Mouse (Mus musculus) embryonic stem cell, embryonic (primary cell): ENCODE data around the gene Igfn1.

ENCODE experiments used
- CTCF ChIA-PET, 4 experiments: fragments of 300-600 bp in 2 of 4; fragments of 350-600 bp in 2 of 4; sonication (Branson Sonifier 250); formaldehyde crosslinking; loops; one replicate each; lab custom pipeline; 2022; ENCODE audit warnings: inconsistent platforms in 2 of 4; lab: Charles Lee
- POLR2A ChIA-PET, 4 experiments: fragments of 300-600 bp in 2 of 4; fragments of 350-600 bp in 2 of 4; sonication (Branson Sonifier 250); formaldehyde crosslinking; loops; one replicate each; lab custom pipeline; 2022; ENCODE audit warnings: antibody characterized with exemption in 4 of 4, inconsistent platforms in 1 of 4; lab: Charles Lee

The Igfn1 gene

DNA sequence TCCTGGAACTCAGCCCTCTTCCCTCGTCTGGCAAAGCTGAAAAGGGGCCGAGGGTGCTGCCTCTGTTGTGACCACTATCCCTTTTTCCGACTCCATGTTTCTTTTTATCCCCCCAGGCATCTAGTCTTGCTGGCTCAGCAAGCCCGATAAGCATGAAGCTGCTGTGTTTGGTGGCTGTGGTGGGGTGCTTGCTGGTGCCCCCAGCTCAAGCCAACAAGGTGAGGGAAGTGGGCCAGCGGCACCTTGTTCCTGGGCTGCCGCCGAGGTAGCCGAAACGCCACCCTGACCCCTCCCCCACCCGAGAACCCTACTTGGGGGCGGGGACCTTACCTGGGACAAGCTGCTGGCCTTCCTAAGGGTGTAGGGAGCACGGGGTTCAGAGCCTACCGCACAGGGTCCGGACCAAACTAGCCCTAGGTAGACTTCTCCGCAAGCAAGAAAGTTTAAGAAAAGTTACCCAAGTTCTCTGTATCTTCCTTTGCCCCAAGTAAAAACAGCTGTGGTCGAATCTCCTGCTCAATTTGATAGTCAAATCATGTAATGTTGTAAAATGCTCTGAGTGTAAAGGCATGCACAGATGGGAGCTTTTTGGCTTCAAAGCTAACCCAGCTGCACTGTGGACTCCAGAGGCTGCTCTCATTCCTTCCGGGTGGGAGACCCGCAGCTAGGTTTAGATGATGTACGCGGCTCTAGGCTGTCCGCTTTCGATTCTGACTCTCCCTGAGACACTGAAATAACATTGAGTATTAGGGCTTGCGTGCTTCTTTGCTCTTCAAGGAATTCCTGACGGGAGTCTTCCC lies 12.4 kb upstream of the Igfn1 start:
- CTCF ChIA-PET = interaction anchor here in 3 of 4 experiments (0.6 to 1.8 kb wide), 8 partner anchors 27 to 271 kb away, joined by 3 to 7 read pairs (median 4); no protein-coding TSS in a partner anchor
- POLR2A ChIA-PET = interaction anchor here in 3 of 4 experiments (0.5 to 2.7 kb wide), 21 partner anchors 9 to 947 kb away, joined by 3 to 22 read pairs (median 5); partner anchors contain the start of genes Ddx59 (in 2 of the 3), Ascl5 (in 1 of the 3), Kif21b (in 1 of the 3) and Tmem9 (in 1 of the 3)

DNA sequence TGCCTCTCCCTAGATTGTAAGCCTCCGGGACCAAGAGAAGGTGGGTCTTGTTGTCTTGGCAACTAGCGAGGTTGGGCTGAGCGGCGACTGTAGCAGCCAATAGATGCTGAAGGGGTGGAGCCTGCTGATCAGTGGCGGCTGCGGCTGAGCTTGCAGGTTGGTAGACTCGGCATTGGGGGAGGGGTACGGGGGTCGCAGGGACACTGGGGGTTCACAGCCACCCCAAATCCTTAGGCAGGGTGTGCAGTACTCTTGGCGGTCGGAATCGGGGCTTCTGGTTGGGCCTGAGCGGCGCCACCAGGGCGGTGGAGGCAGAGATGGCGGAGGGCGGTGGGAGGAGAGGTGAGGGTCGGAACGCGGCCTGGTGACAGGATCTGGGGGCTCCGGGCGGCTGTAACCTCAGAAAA lies 11.8 kb upstream of the Igfn1 start:
- ChIA-PET CTCF (interaction anchor here (0.6 to 1.8 kb wide), 10 partner anchors 28 to 171 kb away, joined by 3 to 7 read pairs (median 3); no protein-coding TSS in a partner anchor), POLR2A (interaction anchor here in 3 of 4 experiments (0.8 to 2.7 kb wide), 17 partner anchors 8 to 397 kb away, joined by 3 to 22 read pairs (median 5); partner anchors contain the start of genes Ddx59 (in 2 of the 3), Ascl5 (in 1 of the 3), Kif21b (in 1 of the 3) and Tmem9 (in 1 of the 3))

DNA sequence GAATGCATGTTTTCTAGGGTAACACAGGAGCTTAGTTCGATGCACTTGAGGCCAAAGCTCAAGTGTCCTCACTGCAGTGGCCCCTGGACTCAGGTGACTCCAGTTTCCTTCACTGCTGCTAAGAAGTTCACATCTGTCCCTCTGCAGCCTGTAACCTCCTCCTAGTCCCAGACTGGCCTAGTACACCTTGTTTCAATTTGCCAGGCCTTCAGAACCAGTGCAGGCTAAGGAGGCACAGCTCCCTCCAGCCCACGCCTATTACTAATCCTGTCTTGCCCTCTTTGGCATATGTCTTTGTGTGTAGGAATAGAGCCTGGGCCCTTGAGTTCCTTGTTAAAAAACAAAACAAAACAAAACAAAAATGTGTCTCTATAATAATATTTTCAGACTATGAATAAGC lies 11.2 kb upstream of the Igfn1 start:
- POLR2A ChIA-PET = interaction anchor here in 3 of 4 experiments (0.6 to 2.7 kb wide), 12 partner anchors 8 to 540 kb away, joined by 3 to 22 read pairs (median 5); partner anchors contain the start of genes Ddx59 (in 2 of the 3), Ascl5 (in 1 of the 3) and Tmem9 (in 1 of the 3)
- CTCF ChIA-PET = interaction anchor here (0.6 to 1.8 kb wide), 7 partner anchors 28 to 170 kb away, joined by 3 to 7 read pairs (median 3); no protein-coding TSS in a partner anchor

DNA sequence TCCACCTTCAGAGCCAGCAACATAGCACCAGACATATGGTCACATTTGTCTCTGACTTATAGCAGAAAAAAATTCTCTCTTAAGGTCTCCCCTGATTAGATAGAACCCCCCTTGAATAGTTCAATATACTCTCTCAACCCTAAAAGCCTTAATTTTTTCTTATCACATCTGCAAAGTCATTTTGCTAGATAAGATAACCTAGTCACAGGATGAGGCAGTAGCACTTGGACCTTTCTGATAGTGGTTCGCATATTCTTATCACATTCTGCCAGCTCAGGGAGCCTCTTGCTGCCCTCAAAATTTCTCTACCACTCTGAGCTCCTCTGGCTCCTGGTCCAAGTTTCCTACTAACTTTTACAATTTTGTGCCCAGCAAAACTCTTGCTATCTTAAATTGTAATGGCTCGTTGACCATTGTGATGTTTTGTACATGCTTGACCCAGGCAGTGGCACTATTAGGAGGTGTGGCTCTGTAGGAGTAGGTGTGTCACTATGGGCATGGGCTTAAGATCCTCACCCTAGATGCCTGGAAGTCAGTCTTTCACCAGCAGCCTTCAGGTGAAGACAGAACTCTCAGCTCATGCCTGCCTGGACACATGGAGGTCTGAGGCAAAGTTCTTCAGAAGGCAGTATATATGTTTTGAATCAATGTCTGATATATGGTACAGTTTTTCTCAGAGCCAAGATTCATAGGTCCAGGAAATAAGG lies 8.8 kb upstream of the Igfn1 start:
- ChIA-PET POLR2A (no interaction called here), CTCF (no interaction called here)

DNA sequence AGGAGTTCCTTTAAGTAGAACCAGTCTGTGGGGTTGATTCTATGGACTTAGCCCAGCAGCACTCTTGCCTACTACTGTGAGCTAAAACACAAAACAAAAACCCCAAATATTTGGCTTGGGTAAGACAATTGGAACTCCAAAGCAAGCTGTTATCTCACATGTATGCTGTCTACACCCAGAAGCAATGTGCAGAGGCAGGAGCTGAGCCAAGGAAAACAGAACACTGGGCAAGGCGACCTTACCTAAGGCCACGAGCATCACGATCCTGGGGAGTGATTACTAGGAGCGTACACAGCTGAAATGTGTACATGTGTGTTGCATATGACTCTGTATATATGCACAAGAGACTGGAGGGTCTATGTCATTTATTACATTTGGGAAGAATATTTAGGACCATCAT lies 7.4 kb upstream of the Igfn1 start:
- ChIA-PET POLR2A (interaction anchor here in 1 of 4 experiments (0.6 to 1.6 kb wide), 5 partner anchors 20 to 435 kb away, joined by 3 read pairs; no protein-coding TSS in a partner anchor), CTCF (interaction anchor here in 1 of 4 experiments (1.0 kb wide), 1 partner anchor 166 kb away, joined by 3 read pairs; no protein-coding TSS in a partner anchor)

DNA sequence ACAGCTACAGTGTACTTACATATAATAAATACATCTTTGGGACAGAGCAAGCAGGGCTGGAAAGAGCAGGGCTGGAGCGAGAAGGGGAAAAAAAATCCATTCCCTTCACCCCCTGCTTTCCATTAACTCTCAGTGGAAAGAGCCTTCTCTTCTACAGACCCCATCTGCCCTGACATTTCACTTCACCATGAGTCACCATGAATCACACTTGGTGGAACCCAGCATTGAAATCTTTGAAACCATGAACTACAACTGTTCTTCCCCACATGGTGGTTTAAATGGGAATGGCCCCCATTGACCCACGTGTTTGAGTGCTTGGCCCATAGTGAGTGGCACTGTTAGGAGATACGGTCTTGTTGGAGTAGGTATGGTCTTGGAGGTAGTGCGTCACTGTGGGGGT lies 4.1 kb upstream of the Igfn1 start:
- CTCF ChIA-PET = no interaction called here
- POLR2A ChIA-PET = interaction anchor here in 1 of 4 experiments (1.0 kb wide), 1 partner anchor 7 kb away, joined by 4 read pairs; no protein-coding TSS in a partner anchor

DNA sequence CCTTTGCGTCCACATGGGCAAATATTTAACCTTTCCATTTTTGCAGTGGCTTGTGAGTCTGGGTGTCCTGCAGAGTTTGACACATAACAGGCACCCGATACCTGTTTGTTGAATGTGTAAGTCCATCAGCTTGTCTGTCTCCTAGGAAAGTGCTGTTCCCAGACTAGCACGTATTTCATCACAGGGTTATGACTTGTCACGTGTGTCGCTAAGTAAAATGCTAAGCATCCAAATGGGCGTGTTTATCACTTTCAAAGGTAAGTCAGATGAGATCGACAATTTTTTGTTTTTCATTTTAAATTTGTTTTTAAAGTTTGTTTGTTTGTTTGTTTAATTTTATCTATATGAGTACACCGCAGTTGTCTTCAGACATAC lies 2.0 kb upstream of the Igfn1 start:
- CTCF ChIA-PET = interaction anchor here (0.5 to 1.3 kb wide), 5 partner anchors 37 to 198 kb away, joined by 3 to 5 read pairs (median 3); no protein-coding TSS in a partner anchor
- POLR2A ChIA-PET = interaction anchor here in 1 of 4 experiments (1.4 to 2.2 kb wide), 2 partner anchors 10 to 24 kb away, joined by 5 to 12 read pairs; no protein-coding TSS in a partner anchor

DNA sequence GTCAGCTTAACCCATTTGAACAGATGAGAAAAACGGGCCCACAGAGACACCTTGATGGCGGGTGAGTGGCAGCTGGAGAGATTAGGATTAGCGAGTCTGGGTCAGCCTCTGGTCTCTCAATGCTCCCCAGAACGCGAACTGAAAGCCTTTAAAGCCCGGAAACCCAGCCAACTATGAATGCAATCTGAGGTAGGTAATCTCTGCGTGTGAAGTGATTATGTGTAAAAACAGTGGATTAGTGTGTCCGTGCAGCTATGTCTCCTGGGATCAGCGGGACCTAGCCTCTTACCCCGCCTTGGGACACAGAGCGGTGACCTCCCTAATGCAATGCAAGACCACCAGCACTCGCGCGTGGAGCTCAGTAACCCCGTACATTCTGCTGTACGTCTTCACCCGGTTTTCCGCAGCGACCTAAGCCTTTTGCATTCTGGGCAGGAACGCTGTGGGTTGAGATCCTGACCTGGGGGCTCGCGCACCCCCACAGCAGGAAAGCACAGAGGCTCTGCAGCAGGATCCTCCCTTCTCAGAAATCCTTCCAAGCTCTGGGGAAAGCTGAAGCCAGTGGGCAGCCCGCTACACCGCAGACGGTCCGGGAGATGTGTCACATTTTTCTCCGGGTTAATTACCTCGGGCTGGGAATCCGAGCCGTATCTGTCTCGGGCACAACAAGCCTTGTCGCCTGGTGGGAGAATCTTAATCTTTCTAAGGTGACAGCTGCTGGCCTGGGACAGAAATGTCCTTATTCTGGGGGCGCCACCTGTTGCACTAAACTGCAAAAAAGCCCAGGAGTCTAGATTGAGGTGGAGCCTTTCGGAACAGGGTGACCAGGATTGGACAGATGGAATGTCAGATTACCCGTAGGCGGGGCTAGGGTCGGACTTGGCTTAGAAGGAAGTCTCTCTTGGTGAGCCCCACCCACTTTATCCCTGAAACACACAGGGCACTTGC lies 1.3 kb upstream of the Igfn1 start, which contains the start of gene Tmem9:
Tmem9 (plus strand) TSS at position 940 of the 948 bp plus-strand sequence.
- ChIA-PET POLR2A (interaction anchor here in 2 of 4 experiments (0.9 to 2.2 kb wide), 4 partner anchors 10 to 25 kb away, joined by 4 to 12 read pairs (median 5); no protein-coding TSS in a partner anchor), CTCF (interaction anchor here (0.5 to 1.3 kb wide), 9 partner anchors 38 to 458 kb away, joined by 3 to 5 read pairs (median 3); no protein-coding TSS in a partner anchor)

DNA sequence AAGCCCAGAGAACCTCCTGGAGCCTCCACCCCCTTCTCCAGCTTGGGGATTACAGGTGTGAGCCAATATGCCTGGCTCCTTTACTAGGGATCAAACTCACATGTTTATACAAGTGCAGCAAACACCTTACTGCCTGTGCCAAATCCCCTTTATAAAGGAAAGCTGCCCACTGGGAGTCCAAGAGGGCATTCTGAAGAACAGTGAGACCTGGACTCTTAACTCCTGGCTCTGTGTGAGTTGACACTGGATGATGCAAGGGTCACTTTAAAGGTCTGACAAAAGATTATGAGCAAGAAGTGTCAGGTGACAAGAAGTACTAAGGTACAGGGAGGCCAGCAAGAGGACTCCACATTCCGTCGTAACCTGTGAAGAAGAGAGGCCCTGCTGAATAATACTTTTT lies 4.7 kb downstream of the Igfn1 start:
- CTCF ChIA-PET = no interaction called here
- POLR2A ChIA-PET = interaction anchor here in 1 of 4 experiments (1.8 kb wide), 1 partner anchor 17 kb away, joined by 8 read pairs; no protein-coding TSS in a partner anchor

DNA sequence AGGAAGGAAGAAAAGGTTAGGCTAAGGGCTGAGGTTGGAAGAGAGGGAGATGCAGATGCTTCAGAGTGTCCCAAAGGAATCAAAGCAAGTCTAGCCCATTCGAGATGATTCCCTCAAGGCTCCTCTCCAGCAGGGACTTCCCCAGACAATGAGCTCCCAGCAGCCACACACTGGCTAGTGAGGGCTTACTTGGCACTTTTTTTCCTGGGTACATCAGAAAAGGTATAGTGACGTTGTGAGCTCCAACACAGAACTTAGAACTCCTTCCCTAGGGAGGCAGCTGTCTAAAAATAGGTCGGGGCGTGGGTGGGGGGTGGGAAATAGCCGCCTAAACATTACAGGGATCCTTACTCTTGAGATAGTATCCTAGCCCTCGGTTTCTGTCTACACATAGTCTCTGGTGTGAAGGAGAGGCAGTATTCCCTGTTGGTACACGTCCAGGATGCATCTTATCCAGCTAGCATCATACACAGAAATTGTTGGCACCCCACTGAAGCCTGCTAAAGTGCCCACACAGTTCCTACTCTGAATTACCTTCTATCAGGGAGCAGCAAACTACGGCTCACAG lies 6.3 kb downstream of the Igfn1 start:
- ChIA-PET CTCF (interaction anchor here in 3 of 4 experiments (0.6 to 0.8 kb wide), 4 partner anchors 11 to 752 kb away, joined by 3 to 4 read pairs (median 4); no protein-coding TSS in a partner anchor), POLR2A (interaction anchor here in 1 of 4 experiments (0.6 kb wide), 1 partner anchor 464 kb away, joined by 3 read pairs; no protein-coding TSS in a partner anchor)

DNA sequence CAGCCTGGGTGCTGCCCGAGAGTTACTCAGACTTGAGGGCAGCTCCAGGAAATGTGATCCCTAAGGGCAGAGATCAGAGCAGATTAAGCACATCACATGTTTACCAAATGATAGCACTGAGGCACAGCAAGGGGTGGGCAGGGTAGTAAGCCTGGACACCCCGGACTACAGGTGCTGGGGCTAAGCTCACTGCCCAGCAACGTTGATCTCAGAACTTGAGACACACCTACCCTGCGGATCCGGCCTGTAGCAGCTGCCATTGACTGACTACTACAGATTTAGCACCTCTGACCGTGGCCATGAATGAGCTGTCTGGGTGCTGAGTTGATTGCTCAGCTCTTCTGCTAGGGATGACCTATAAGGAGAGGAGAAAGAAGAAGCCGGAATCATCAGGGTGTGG lies 8.6 kb downstream of the Igfn1 start:
- POLR2A ChIA-PET = no interaction called here

DNA sequence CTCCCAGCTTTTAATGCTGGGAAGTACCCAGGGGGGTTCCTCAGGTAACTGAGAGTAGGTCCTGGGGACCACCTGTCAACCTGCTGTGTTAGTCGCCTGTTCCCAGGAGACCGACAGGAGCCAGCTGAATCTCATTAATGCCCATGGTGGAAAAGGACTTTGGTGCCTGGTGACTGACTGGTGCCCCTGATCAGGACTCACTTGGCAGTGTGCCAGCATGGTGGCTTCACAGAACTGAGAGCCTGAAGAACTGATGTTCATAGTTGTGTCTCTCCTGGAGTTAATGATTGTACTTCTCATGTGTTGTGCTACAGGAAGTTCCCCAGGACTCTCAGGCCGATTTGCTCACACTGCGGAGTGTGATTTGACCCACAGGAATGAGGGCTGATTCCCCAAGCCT lies 12.7 kb downstream of the Igfn1 start:
- CTCF ChIA-PET = no interaction called here

More for the DNA sequence above, 8.6 kb downstream of the Igfn1 start:
- CTCF ChIA-PET = interaction anchor here in 1 of 4 experiments (0.6 kb wide), 1 partner anchor 24 kb away, joined by 3 read pairs; no protein-coding TSS in a partner anchor

DNA sequence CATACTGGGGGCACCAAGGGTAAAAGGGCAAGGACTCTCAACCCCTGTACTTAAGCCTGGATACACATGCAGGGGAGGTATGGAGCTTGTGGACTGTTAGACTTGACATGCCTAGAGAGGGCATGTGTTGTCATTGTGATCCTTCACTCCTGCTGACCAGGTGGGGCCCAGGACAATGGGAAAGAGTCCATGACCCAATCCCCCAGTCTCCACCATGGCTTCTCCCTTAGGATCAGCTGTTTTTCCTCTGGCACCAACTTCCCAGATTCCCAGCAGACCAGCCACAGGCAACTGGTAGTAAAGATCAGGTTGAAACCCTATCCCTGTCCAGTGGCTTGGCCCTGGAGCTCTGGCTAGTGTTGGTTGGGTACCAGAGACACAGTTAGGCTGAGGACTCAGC lies 16.3 kb downstream of the Igfn1 start:
- POLR2A ChIA-PET = no interaction called here
- CTCF ChIA-PET = interaction anchor here in 1 of 4 experiments (0.7 kb wide), 1 partner anchor 31 kb away, joined by 3 read pairs; no protein-coding TSS in a partner anchor

More for the DNA sequence above, 12.7 kb downstream of the Igfn1 start:
- POLR2A ChIA-PET = interaction anchor here in 1 of 4 experiments (1.8 kb wide), 1 partner anchor 9 kb away, joined by 7 read pairs; no protein-coding TSS in a partner anchor

DNA sequence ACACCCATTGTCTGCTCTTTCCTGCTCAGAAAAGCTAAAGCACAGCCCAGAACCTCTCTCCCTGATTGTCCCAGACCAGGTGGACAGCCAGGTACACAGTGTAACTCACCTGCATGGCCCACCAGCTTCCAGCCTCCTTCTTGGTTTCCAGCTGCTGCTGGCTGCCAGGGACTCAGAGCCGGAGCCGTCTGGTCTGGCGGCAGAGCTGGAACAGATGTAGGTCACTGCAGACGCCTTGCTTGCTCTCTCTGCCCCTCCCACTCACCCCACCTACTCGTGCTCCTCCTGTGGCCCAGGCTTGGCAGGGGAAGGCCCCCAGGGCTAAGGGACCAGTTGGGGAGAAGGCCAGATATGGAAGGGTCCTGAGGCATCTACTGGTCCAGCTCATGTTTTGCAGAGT lies 22.0 kb downstream of the Igfn1 start:
- ChIA-PET POLR2A (interaction anchor here in 2 of 4 experiments (1.1 to 1.8 kb wide), 2 partner anchors 10 to 34 kb away, joined by 4 to 7 read pairs; no protein-coding TSS in a partner anchor), CTCF (interaction anchor here in 2 of 4 experiments (0.8 to 2.9 kb wide), 2 partner anchors 26 to 102 kb away, joined by 4 to 6 read pairs; no protein-coding TSS in a partner anchor)

DNA sequence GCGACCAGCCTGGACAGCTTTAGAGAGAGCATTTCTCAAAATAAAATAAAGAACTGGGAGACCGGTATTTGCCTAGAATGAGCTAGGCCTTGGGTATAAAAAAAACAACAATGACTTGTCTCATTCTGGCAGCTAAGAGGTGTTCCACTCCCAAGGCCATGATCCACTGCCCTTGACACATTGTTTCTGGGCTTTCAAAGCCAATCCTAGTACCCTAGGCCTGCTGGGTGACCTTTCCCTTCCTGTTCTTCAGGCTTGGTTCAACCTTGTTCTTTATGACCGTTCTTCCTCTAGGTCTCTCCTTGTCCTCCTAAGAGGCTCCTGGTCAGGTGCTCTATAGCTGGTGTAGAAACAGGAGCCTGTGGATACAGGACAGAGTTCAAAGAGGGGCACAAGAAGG lies 33.6 kb downstream of the Igfn1 start:
- POLR2A ChIA-PET = no interaction called here
- CTCF ChIA-PET = no interaction called here

DNA sequence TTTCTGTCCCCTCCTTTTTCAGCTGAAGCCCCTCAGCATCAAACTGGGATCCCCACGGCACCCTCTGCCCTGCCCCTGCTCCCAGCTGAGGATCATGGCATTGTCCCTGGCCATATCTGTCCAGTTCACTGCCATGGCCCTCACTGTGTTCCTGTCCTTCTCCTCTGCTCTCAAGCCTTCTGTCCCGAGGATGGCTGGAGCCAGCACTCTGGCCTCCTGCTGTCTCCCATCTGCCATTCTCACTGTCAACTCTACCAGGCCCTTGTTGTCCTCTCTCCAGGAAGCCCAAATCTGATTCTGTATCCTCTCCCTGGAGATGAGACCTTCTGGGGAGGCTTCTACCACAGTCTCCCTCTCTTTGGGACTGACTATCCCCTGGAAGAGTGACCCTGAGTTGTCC lies 35.7 kb downstream of the Igfn1 start:
- ChIA-PET CTCF (interaction anchor here in 2 of 4 experiments (0.8 to 1.9 kb wide), 2 partner anchors 12 kb away, joined by 3 to 7 read pairs; no protein-coding TSS in a partner anchor), POLR2A (interaction anchor here in 1 of 4 experiments (1.0 kb wide), 1 partner anchor 11 kb away, joined by 4 read pairs; no protein-coding TSS in a partner anchor)
